Mouse (Mus musculus) kidney, postnatal 0 days (tissue): ENCODE measurements around the gene Il17rd. TPM values are rescaled to one million over a fixed set of nuclear protein-coding genes. Genes with fewer than 3 reads are reported as not detected.

Source experiments
- ATAC-seq: fragments of 200-750 bp; cut with Nextera tagmentation; replicated peaks from 2 replicates; pipeline ENCODE4 v1.8.0; 2017; ENCODE audit warnings: low read depth, moderate number of reproducible peaks, moderate TSS enrichment, moderate library complexity; ENCODE audit not compliant: low FRiP score
- DNase-seq: peaks from one replicate; pipeline ENCODE4 v3.0.0-alpha.2; 2016; ENCODE audit warnings: low spot score
- H3K27ac ChIP-seq: fragments of 300-500 bp; sonication (generic); 2 replicates; pipeline ENCODE4 v1.5.1; 2014; ENCODE audit warnings: mild to moderate bottlenecking
- H3K27me3 ChIP-seq: fragments of 300-500 bp; sonication (generic); 2 replicates; pipeline ENCODE4 v1.6.1; 2014; ENCODE audit warnings: low read length, mixed read lengths; ENCODE audit not compliant: insufficient read depth
- H3K36me3 ChIP-seq: fragments of 300-500 bp; sonication (generic); 2 replicates; pipeline ENCODE4 v1.6.1; 2014; ENCODE audit warnings: low read length, mixed read lengths; ENCODE audit not compliant: insufficient read depth
- H3K4me1 ChIP-seq: fragments of 300-500 bp; sonication (generic); replicated peaks from 2 replicates; pipeline ENCODE4 v1.6.1; 2014; ENCODE audit warnings: antibody characterized with exemption, low read length, mixed read lengths; ENCODE audit not compliant: insufficient read depth
- H3K4me2 ChIP-seq: fragments of 300-500 bp; sonication (generic); 2 replicates; pipeline ENCODE4 v1.6.1; 2014; ENCODE audit warnings: mild to moderate bottlenecking, low read length, moderate library complexity, mixed read lengths
- H3K4me3 ChIP-seq: fragments of 300-500 bp; sonication (generic); replicated peaks from 2 replicates; pipeline ENCODE4 v1.5.1; 2014; ENCODE audit warnings: low read depth, low read length
- H3K9ac ChIP-seq: fragments of 300-500 bp; sonication (generic); 2 replicates; pipeline ENCODE4 v1.6.1; 2014; ENCODE audit warnings: low read depth, low read length
- H3K9me3 ChIP-seq: fragments of 300-500 bp; sonication (generic); replicated peaks from 2 replicates; pipeline ENCODE4 v1.6.1; 2016; ENCODE audit warnings: low read length, inconsistent platforms, mixed read lengths
- CTCF ChIP-seq: IDR thresholded peaks from 2 replicates; pipeline ENCODE4 v1.5.1; 2016; ENCODE audit warnings: antibody characterized with exemption, low read depth, mild to moderate bottlenecking, moderate library complexity
- WGBS: fragments of 180-500 bp; shearing (Covaris S2); extraction: QIAGEN DNeasy Blood & Tissue Kit; methylation state at CpG from one replicate; pipeline ENCODE4 v1.1.7; 2014; 5-methylcytosine and 5-hydroxymethylcytosine counted together
- polyA plus RNA-seq: library from polyadenylated mRNA; unstranded; fragments of >200 nt; fragmentation: Nextera tagmentation; extraction: Ambion mirVana; gene quantifications from 2 replicates; pipeline ENCODE4 v1.2.1, GENCODE M21; 2015

Il17rd gene
- polyA plus RNA-seq, 1 experiment from 2014 or later, result 3.9 TPM

- DNase-seq (no peak), ATAC-seq (no peak)
- no peak overlapping the region for H3K4me2 ChIP-seq
- no peak overlapping the region for H3K27ac ChIP-seq
- no peak overlapping the region for H3K9ac ChIP-seq
- H3K36me3 ChIP-seq, result no peaks in the 10 kb centered on the region
- H3K27me3 ChIP-seq, result no peaks in the 10 kb centered on the region
- no peak overlapping the region for H3K4me3 ChIP-seq
- no peak for TF ChIP-seq CTCF
- WGBS, result 67% methylated on average over 6 of the region's 6 CpGs
- no peaks in the 10 kb centered on the region for H3K9me3 ChIP-seq
- no peaks in the 10 kb centered on the region for H3K4me1 ChIP-seq
These were observed 116.3 kb downstream of the Il17rd start for GRCm38 (mm10) chr14:27155088-27155487.

GRCm38 (mm10) chr14:27156032-27156431 lies 117.3 kb downstream of the Il17rd start:
- Histone ChIP-seq H3K9me3 (no peaks in the 10 kb centered on the region), H3K4me1 (no peaks in the 10 kb centered on the region), H3K27me3 (no peaks in the 10 kb centered on the region), H3K9ac (no peak overlapping the region), H3K36me3 (no peaks in the 10 kb centered on the region), H3K4me2 (no peak overlapping the region), H3K4me3 (no peak overlapping the region), H3K27ac (no peak overlapping the region)
- ATAC-seq (no peak), DNase-seq (no peak)
- 83% methylated on average over 6 of the region's 6 CpGs for WGBS
- TF ChIP-seq CTCF, result no peak

Other genes starting within 250 kb of the Il17rd start
- 0.12 and 0.19 TPM in 2 replicates for gene Asb14, start 144.4 kb upstream of the Il17rd start, polyA plus RNA-seq
- 36.6 and 38.8 TPM in 2 replicates for gene Appl1, start 67.7 kb upstream of the Il17rd start, polyA plus RNA-seq
- 1.9 and 2.3 TPM in 2 replicates for gene Hesx1, start 44.5 kb upstream of the Il17rd start, polyA plus RNA-seq
- gene Arhgef3, start 76.0 kb downstream of the Il17rd start, polyA plus RNA-seq, result 20.0 and 20.4 TPM in 2 replicates